ENCODE assay signal across 25 mouse cellular contexts in genomic region chrX:11892396-11892795, GRCm38 (mm10).
"Had no signal": no experiment of that assay in that cellular context is flagged by ENCODE, and none has a peak within 500 bp of the region (broad histone marks: within the 10 kb centered on the region; RNA-seq: fewer than 3 reads in every experiment).

No protein-coding gene starts in this region.

- H3K27ac ChIP-seq: kidney, embryonic 15.5 days; limb, embryonic 10.5 days; limb, embryonic 13.5 days; liver, embryonic 12.5 days; liver, embryonic 15.5 days; lung, embryonic 15.5 days; midbrain, embryonic 10.5 days; midbrain, embryonic 13.5 days; neural tube, embryonic 13.5 days; stomach, embryonic 15.5 days had no signal

- H3K4me2 ChIP-seq: kidney, embryonic 15.5 days; limb, embryonic 13.5 days; liver, embryonic 12.5 days; liver, embryonic 15.5 days; lung, embryonic 15.5 days; midbrain, embryonic 13.5 days; neural tube, embryonic 13.5 days; stomach, embryonic 15.5 days had no signal

- H3K4me3 ChIP-seq: kidney, embryonic 15.5 days; limb, embryonic 10.5 days; limb, embryonic 13.5 days; liver, embryonic 12.5 days; liver, embryonic 15.5 days; lung, embryonic 15.5 days; megakaryocyte, embryonic 14.5 days; midbrain, embryonic 10.5 days; midbrain, embryonic 13.5 days; myocyte; neural tube, embryonic 13.5 days; stomach, embryonic 15.5 days had no signal

- H3K9ac ChIP-seq: kidney, embryonic 15.5 days; limb, embryonic 13.5 days; liver, embryonic 12.5 days; liver, embryonic 15.5 days; lung, embryonic 15.5 days; midbrain, embryonic 13.5 days; neural tube, embryonic 13.5 days; stomach, embryonic 15.5 days had no signal

- DNase-seq: kidney, adult 11 months; kidney, adult 8-10 months; kidney, postnatal 10 days; kidney, postnatal 36 days; layer of hippocampus, postnatal 36 days; liver; lung, adult 18-20 months; lung, postnatal 10 days; lung, postnatal 36 days; right cerebral cortex, postnatal 25 days; thymus, postnatal 4 days had no signal

- H3K27me3 ChIP-seq: stomach, embryonic 15.5 days had no signal

- ATAC-seq: inflammation-experienced regulatory T-cells, adult 6 months; liver, embryonic 12.5 days; midbrain, embryonic 13.5 days; midbrain, embryonic 16.5 days had no signal

- H3K36me3 ChIP-seq: kidney, embryonic 15.5 days; limb, embryonic 10.5 days; limb, embryonic 13.5 days; liver, embryonic 12.5 days; liver, embryonic 15.5 days; lung, embryonic 15.5 days; midbrain, embryonic 10.5 days; midbrain, embryonic 13.5 days; neural tube, embryonic 13.5 days; stomach, embryonic 15.5 days had no signal

- H3K9me3 ChIP-seq: kidney, embryonic 15.5 days; limb, embryonic 10.5 days; limb, embryonic 13.5 days; liver, embryonic 12.5 days; liver, embryonic 15.5 days; lung, embryonic 15.5 days; megakaryocyte, embryonic 14.5 days; midbrain, embryonic 10.5 days; midbrain, embryonic 13.5 days; neural tube, embryonic 13.5 days; stomach, embryonic 15.5 days had no signal
